Mouse (Mus musculus): Measurements from ENCODE around the gene Spire2. TPM values are rescaled to one million over a fixed set of nuclear protein-coding genes. Genes with fewer than 3 reads are reported as not detected.

The Spire2 gene
- polyA plus RNA-seq, 1 experiment from 2014 or later, result 3.1 TPM

- DNase-seq (ENCODE audit: low spot score) (no peak), ATAC-seq (replicated peaks; ENCODE audit: insufficient number of reproducible peaks, low FRiP score, low TSS enrichment, low read depth) (no peak)
- 83% methylated on average over 4 of the region's 4 CpGs for WGBS
- Histone ChIP-seq H3K4me1 (ENCODE audit: control insufficient read depth, insufficient read depth, low read length) (peaks cover 3% of the 10 kb centered on the region), H3K4me3 (ENCODE audit: low read depth, low read length) (no peak overlapping the region), H3K27ac (replicated peaks; ENCODE audit: low read depth, low read length) (no peak overlapping the region), H3K9me3 (replicated peaks; ENCODE audit: control insufficient read depth, low read length) (no peaks in the 10 kb centered on the region), H3K36me3 (replicated peaks; ENCODE audit: control insufficient read depth, insufficient read depth, low read depth, low read length) (no peaks in the 10 kb centered on the region), H3K4me2 (ENCODE audit: low read depth, low read length) (no peak overlapping the region), H3K27me3 (ENCODE audit: control insufficient read depth, insufficient read depth, low read length) (0 out of 2 replicates have a peak, but pooled peaks cover 4% of the 10 kb centered on the region), H3K9ac (replicated peaks; ENCODE audit: low read length) (no peak overlapping the region)
These were observed 3.2 kb upstream of the Spire2 start for GRCm38 (mm10) chr8:123329350-123329749.

- Histone ChIP-seq H3K9ac (replicated peaks; ENCODE audit: low read length) (no peak overlapping the region), H3K27ac (replicated peaks; ENCODE audit: low read depth, low read length) (no peak overlapping the region), H3K27me3 (ENCODE audit: control insufficient read depth, insufficient read depth, low read length) (0 out of 2 replicates have a peak, but pooled peaks cover 4% of the 10 kb centered on the region), H3K4me1 (ENCODE audit: control insufficient read depth, insufficient read depth, low read length) (peaks cover 3% of the 10 kb centered on the region), H3K9me3 (replicated peaks; ENCODE audit: control insufficient read depth, low read length) (no peaks in the 10 kb centered on the region), H3K36me3 (replicated peaks; ENCODE audit: control insufficient read depth, insufficient read depth, low read depth, low read length) (no peaks in the 10 kb centered on the region), H3K4me3 (ENCODE audit: low read depth, low read length) (no peak overlapping the region), H3K4me2 (ENCODE audit: low read depth, low read length) (no peak overlapping the region)
- 76% methylated on average over 5 of the region's 5 CpGs for WGBS
- ATAC-seq (replicated peaks; ENCODE audit: insufficient number of reproducible peaks, low FRiP score, low TSS enrichment, low read depth) (no peak), DNase-seq (ENCODE audit: low spot score) (no peak)
These were observed 2.6 kb upstream of the Spire2 start for GRCm38 (mm10) chr8:123329961-123330360.

GRCm38 (mm10) chr8:123330701-123331100, 1.8 kb upstream of the Spire2 start:
- Histone ChIP-seq H3K4me3 (ENCODE audit: low read depth, low read length) (no peak overlapping the region), H3K36me3 (replicated peaks; ENCODE audit: control insufficient read depth, insufficient read depth, low read depth, low read length) (no peaks in the 10 kb centered on the region), H3K27ac (replicated peaks; ENCODE audit: low read depth, low read length) (no peak overlapping the region), H3K9ac (replicated peaks; ENCODE audit: low read length) (no peak overlapping the region), H3K4me1 (ENCODE audit: control insufficient read depth, insufficient read depth, low read length) (peaks cover 3% of the 10 kb centered on the region), H3K9me3 (replicated peaks; ENCODE audit: control insufficient read depth, low read length) (no peaks in the 10 kb centered on the region), H3K4me2 (ENCODE audit: low read depth, low read length) (no peak overlapping the region), H3K27me3 (ENCODE audit: control insufficient read depth, insufficient read depth, low read length) (0 out of 2 replicates have a peak, but pooled peaks cover 4% of the 10 kb centered on the region)
- DNase-seq (ENCODE audit: low spot score) (no peak), ATAC-seq (replicated peaks; ENCODE audit: insufficient number of reproducible peaks, low FRiP score, low TSS enrichment, low read depth) (no peak)
- WGBS, result 73% methylated on average over 6 of the region's 6 CpGs

GRCm38 (mm10) chr8:123331301-123331700, 1.2 kb upstream of the Spire2 start:
- Histone ChIP-seq H3K9ac (replicated peaks; ENCODE audit: low read length) (no peak overlapping the region), H3K4me3 (ENCODE audit: low read depth, low read length) (no peak overlapping the region), H3K27ac (replicated peaks; ENCODE audit: low read depth, low read length) (no peak overlapping the region), H3K9me3 (replicated peaks; ENCODE audit: control insufficient read depth, low read length) (no peaks in the 10 kb centered on the region), H3K36me3 (replicated peaks; ENCODE audit: control insufficient read depth, insufficient read depth, low read depth, low read length) (no peaks in the 10 kb centered on the region), H3K4me1 (ENCODE audit: control insufficient read depth, insufficient read depth, low read length) (peaks cover 3% of the 10 kb centered on the region), H3K27me3 (ENCODE audit: control insufficient read depth, insufficient read depth, low read length) (0 out of 2 replicates have a peak, but pooled peaks cover 4% of the 10 kb centered on the region), H3K4me2 (ENCODE audit: low read depth, low read length) (no peak overlapping the region)
- ATAC-seq (replicated peaks; ENCODE audit: insufficient number of reproducible peaks, low FRiP score, low TSS enrichment, low read depth) (no peak), DNase-seq (ENCODE audit: low spot score) (no peak)
- whole genome bisulfite sequencing, result 73% methylated on average over 2 of the region's 2 CpGs

GRCm38 (mm10) chr8:123331810-123332209, 703 bp upstream of the Spire2 start:
- DNase-seq (ENCODE audit: low spot score), result no peak
- Histone ChIP-seq H3K27me3 (ENCODE audit: control insufficient read depth, insufficient read depth, low read length) (0 out of 2 replicates have a peak, but pooled peaks cover 4% of the 10 kb centered on the region), H3K4me1 (ENCODE audit: control insufficient read depth, insufficient read depth, low read length) (peaks cover 3% of the 10 kb centered on the region), H3K4me3 (ENCODE audit: low read depth, low read length) (peak overlapping the region; percentile 60), H3K9ac (replicated peaks; ENCODE audit: low read length) (no peak overlapping the region; the same call in 1 of the 2 replicates), H3K4me2 (ENCODE audit: low read depth, low read length) (peak overlapping the region; percentile 92), H3K9me3 (replicated peaks; ENCODE audit: control insufficient read depth, low read length) (no peaks in the 10 kb centered on the region), H3K27ac (replicated peaks; ENCODE audit: low read depth, low read length) (no peak overlapping the region; the same call in 1 of the 2 replicates), H3K36me3 (replicated peaks; ENCODE audit: control insufficient read depth, insufficient read depth, low read depth, low read length) (no peaks in the 10 kb centered on the region)
- WGBS, result 43% methylated on average over 8 of the region's 8 CpGs
- ATAC-seq (replicated peaks; ENCODE audit: insufficient number of reproducible peaks, low FRiP score, low TSS enrichment, low read depth), result no peak

- DNase-seq (ENCODE audit: low spot score), result no peak
- H3K4me1 ChIP-seq (ENCODE audit: control insufficient read depth, insufficient read depth, low read length), result peaks cover 3% of the 10 kb centered on the region
- 3% methylated on average over 19 of the region's 21 CpGs for WGBS
- H3K9ac ChIP-seq (replicated peaks; ENCODE audit: low read length), result peak overlapping the region; percentile 60
- ATAC-seq (replicated peaks; ENCODE audit: insufficient number of reproducible peaks, low FRiP score, low TSS enrichment, low read depth), result peak; percentile 19; the same call in 1 of the 2 replicates
- peak overlapping the region; percentile 92 for H3K4me2 ChIP-seq (ENCODE audit: low read depth, low read length)
- no peaks in the 10 kb centered on the region for H3K9me3 ChIP-seq (replicated peaks; ENCODE audit: control insufficient read depth, low read length)
- peak overlapping the region; percentile 60 for H3K4me3 ChIP-seq (ENCODE audit: low read depth, low read length)
- H3K27me3 ChIP-seq (ENCODE audit: control insufficient read depth, insufficient read depth, low read length), result 0 out of 2 replicates have a peak, but pooled peaks cover 4% of the 10 kb centered on the region
- H3K27ac ChIP-seq (replicated peaks; ENCODE audit: low read depth, low read length), result no peak overlapping the region
- H3K36me3 ChIP-seq (replicated peaks; ENCODE audit: control insufficient read depth, insufficient read depth, low read depth, low read length), result no peaks in the 10 kb centered on the region
These were observed 626 bp downstream of the Spire2 start for GRCm38 (mm10) chr8:123333091-123333587.

GRCm38 (mm10) chr8:123333864-123334263, 1.4 kb downstream of the Spire2 start:
- H3K4me2 ChIP-seq (ENCODE audit: low read depth, low read length), result peak overlapping the region; percentile 25
- peak overlapping the region; percentile 60 for H3K4me3 ChIP-seq (ENCODE audit: low read depth, low read length)
- H3K4me1 ChIP-seq (ENCODE audit: control insufficient read depth, insufficient read depth, low read length), result peaks cover 3% of the 10 kb centered on the region
- no peaks in the 10 kb centered on the region for H3K36me3 ChIP-seq (replicated peaks; ENCODE audit: control insufficient read depth, insufficient read depth, low read depth, low read length)
- no peaks in the 10 kb centered on the region for H3K9me3 ChIP-seq (replicated peaks; ENCODE audit: control insufficient read depth, low read length)
- H3K27ac ChIP-seq (replicated peaks; ENCODE audit: low read depth, low read length), result no peak overlapping the region
- ATAC-seq (replicated peaks; ENCODE audit: insufficient number of reproducible peaks, low FRiP score, low TSS enrichment, low read depth) (no peak), DNase-seq (ENCODE audit: low spot score) (no peak)
- 0 out of 2 replicates have a peak, but pooled peaks cover 4% of the 10 kb centered on the region for H3K27me3 ChIP-seq (ENCODE audit: control insufficient read depth, insufficient read depth, low read length)
- H3K9ac ChIP-seq (replicated peaks; ENCODE audit: low read length), result no peak overlapping the region
- WGBS, result 3% methylated on average over 7 of the region's 7 CpGs

GRCm38 (mm10) chr8:123334467-123334866, 2.0 kb downstream of the Spire2 start:
- ATAC-seq (replicated peaks; ENCODE audit: insufficient number of reproducible peaks, low FRiP score, low TSS enrichment, low read depth) (no peak), DNase-seq (ENCODE audit: low spot score) (no peak)
- no peaks in the 10 kb centered on the region for H3K36me3 ChIP-seq (replicated peaks; ENCODE audit: control insufficient read depth, insufficient read depth, low read depth, low read length)
- H3K9me3 ChIP-seq (replicated peaks; ENCODE audit: control insufficient read depth, low read length), result no peaks in the 10 kb centered on the region
- peaks cover 3% of the 10 kb centered on the region for H3K4me1 ChIP-seq (ENCODE audit: control insufficient read depth, insufficient read depth, low read length)
- H3K4me2 ChIP-seq (ENCODE audit: low read depth, low read length), result no peak overlapping the region
- H3K4me3 ChIP-seq (ENCODE audit: low read depth, low read length), result no peak overlapping the region
- no peak overlapping the region for H3K9ac ChIP-seq (replicated peaks; ENCODE audit: low read length)
- H3K27me3 ChIP-seq (ENCODE audit: control insufficient read depth, insufficient read depth, low read length), result 0 out of 2 replicates have a peak, but pooled peaks cover 4% of the 10 kb centered on the region
- H3K27ac ChIP-seq (replicated peaks; ENCODE audit: low read depth, low read length), result no peak overlapping the region
- WGBS, result 4% methylated on average over 1 of the region's 1 CpGs

Data from embryonic facial prominence, embryonic 11.5 days (tissue).